Mouse (Mus musculus) kidney, adult 2 months (tissue): Measurements from ENCODE around the gene Apod. TPM values are rescaled to one million over a fixed set of nuclear protein-coding genes. Genes with fewer than 3 reads are reported as not detected.

Experiments used
- DNase-seq: peaks from one replicate; pipeline ENCODE4 v3.0.0; 2021
- H3K27ac ChIP-seq: fragments of 200-500 bp; 2 replicates; pipeline ENCODE4 v1.5.1; 2012; ENCODE audit warnings: low read depth, low read length, control low read depth, inconsistent platforms; ENCODE audit not compliant: insufficient read depth
- H3K27me3 ChIP-seq: fragments of 200-500 bp; replicated peaks from 2 replicates; pipeline ENCODE4 v1.6.1; 2012; ENCODE audit warnings: mild to moderate bottlenecking, moderate library complexity, low read length, inconsistent platforms; ENCODE audit not compliant: control insufficient read depth, insufficient read depth
- H3K36me3 ChIP-seq: fragments of 200-500 bp; 2 replicates; pipeline ENCODE4 v1.6.1; 2012; ENCODE audit warnings: mild to moderate bottlenecking, moderate library complexity, low read length, inconsistent platforms; ENCODE audit not compliant: control insufficient read depth, insufficient read depth
- H3K4me1 ChIP-seq: fragments of 200-500 bp; 2 replicates; pipeline ENCODE4 v1.6.1; 2011; ENCODE audit warnings: low read length; ENCODE audit not compliant: control insufficient read depth, insufficient read depth
- H3K4me3 ChIP-seq: fragments of 200-500 bp; 2 replicates; pipeline ENCODE4 v1.5.1; 2011; ENCODE audit warnings: mild to moderate bottlenecking, low read depth, low read length, control low read depth; ENCODE audit not compliant: insufficient read depth
- CTCF ChIP-seq: fragments of 200-500 bp; conservative IDR thresholded peaks from 2 replicates; pipeline ENCODE4 v1.5.1; 2011; ENCODE audit warnings: low read depth, mild to moderate bottlenecking, control low read depth, low read length, moderate library complexity, mixed read lengths; ENCODE audit not compliant: insufficient read depth, insufficient read length
- POLR2A ChIP-seq: fragments of 200-500 bp; IDR thresholded peaks from one replicate; pipeline ENCODE4 v1.6.1; 2011; ENCODE audit warnings: low read depth, low read length, control low read depth
- WGBS: fragments of 180-500 bp; shearing (Covaris S2); methylation state at CpG from one replicate; pipeline ENCODE4 v1.1.7; 2018; 5-methylcytosine and 5-hydroxymethylcytosine counted together
- polyA plus RNA-seq: library from polyadenylated mRNA; depleted of rRNA; stranded (reverse); fragments of >200 nt; gene quantifications from 2 replicates; pipeline ENCODE4 v1.2.3, GENCODE M21; 2012; rRNA removed

Gene Apod
- polyA plus RNA-seq: 1.4 and 2.5 TPM in 2 replicates

DNA sequence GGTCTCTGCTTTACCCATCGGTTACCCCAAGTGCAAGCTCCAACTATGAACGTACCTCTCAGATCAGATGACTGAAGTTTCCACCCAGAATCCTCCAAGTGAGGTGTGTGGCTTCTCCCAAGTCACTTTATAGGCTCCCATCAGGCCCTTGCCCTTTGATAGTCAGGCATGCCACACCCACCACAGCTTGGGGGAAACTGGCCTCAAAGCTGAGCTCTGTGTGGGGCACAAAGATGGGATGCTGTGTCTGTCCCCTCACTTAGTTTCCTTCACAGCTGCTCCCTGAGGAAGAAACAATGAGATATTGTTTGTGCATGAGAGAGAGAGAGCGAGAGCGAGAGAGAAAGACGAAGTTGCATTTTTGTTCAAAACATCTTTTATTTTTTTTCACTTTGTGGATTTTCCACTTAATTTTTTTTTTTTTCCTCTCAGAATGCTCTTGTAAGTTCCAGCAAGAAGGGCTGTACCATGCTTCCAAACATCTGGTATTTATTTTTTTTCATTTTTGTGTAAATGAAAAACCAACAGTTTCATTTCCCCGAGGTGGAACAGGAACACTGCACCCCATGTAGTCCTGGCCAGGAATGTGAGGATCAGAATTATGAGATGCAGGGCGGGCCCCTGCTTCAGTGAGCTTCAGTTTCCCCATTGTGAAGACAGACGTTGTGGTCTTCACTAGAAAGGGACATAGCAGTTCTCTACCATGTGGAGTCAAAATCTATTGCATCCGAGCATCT, at the start of gene Apod:
Gene Apod, minus strand, starts transcription at position 312 of the 737 bp plus-strand sequence.
- no peak for DNase-seq
- TF ChIP-seq POLR2A: no peak
- TF ChIP-seq CTCF: no peak
- Histone ChIP-seq H3K27ac (no peak within 1 kb of the TSS), H3K4me3 (no peak within 1 kb of the TSS), H3K4me1 (no peaks in the 10 kb centered on the region), H3K36me3 (no peaks in the 10 kb centered on the region), H3K27me3 (no peaks in the 10 kb centered on the region)
- WGBS: 85% methylated on average over 9 of the region's 9 CpGs

DNA sequence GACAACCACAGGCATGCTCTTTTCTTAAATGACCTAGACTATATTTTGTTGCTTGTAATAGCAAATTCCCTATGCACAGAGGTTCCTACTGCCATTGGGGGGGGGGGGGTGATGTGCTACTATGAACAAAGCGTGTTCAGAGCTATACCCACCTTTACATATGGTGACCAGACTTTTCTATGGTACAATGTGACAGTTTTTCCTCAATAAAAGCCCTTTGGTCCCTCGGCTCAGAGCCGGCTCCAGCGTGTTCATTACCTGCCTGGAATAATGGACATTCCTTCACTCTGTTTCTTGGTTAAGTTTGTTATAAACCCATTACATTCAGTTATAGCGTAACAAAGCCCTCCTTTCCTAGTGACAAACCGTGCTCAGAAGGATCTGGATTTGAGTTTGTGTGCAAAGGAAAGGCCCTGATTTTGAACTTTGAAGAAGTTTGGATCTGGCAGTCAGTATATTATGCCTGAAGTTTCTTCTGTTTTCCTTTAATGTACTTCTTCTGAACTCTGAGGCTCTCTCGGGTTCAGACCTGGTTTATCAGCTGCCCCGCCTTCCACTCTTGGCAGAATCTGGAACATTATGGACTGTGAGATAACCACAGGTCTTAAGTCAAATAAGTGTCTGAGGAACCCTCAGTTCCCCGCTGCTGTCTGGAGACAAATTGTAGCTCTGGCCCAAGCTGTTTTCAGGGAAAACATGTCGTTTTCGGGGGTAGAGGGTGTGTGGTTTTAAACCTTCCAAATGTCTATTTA, 49.3 kb upstream of the Apod start:
- WGBS: 60% methylated on average over 11 of the region's 11 CpGs
- TF ChIP-seq POLR2A: no peak
- TF ChIP-seq CTCF: no peak
- no peak overlapping the region for H3K27ac ChIP-seq
- H3K4me3 ChIP-seq: no peak overlapping the region
- H3K36me3 ChIP-seq: no peaks in the 10 kb centered on the region
- H3K4me1 ChIP-seq: no peaks in the 10 kb centered on the region; the same call in 1 of the 2 replicates
- DNase-seq: peak; percentile 36
- no peaks in the 10 kb centered on the region for H3K27me3 ChIP-seq

- Histone ChIP-seq H3K4me1 (no peaks in the 10 kb centered on the region), H3K27ac (no peak overlapping the region), H3K36me3 (no peaks in the 10 kb centered on the region), H3K4me3 (no peak overlapping the region), H3K27me3 (no peaks in the 10 kb centered on the region)
- DNase-seq: no peak
- 61% methylated on average over 5 of the region's 5 CpGs for WGBS
- TF ChIP-seq CTCF (no peak), POLR2A (no peak)
Observed at GRCm38 (mm10) chr16:31359542-31359941, 44.9 kb upstream of the Apod start.

GRCm38 (mm10) chr16:31358991-31359390, 44.4 kb upstream of the Apod start:
- no peaks in the 10 kb centered on the region for H3K4me1 ChIP-seq
- no peaks in the 10 kb centered on the region for H3K36me3 ChIP-seq
- no peak overlapping the region for H3K27ac ChIP-seq
- WGBS: 56% methylated on average over 9 of the region's 9 CpGs
- no peak for TF ChIP-seq POLR2A
- H3K27me3 ChIP-seq: no peaks in the 10 kb centered on the region
- no peak overlapping the region for H3K4me3 ChIP-seq
- DNase-seq: no peak

DNA sequence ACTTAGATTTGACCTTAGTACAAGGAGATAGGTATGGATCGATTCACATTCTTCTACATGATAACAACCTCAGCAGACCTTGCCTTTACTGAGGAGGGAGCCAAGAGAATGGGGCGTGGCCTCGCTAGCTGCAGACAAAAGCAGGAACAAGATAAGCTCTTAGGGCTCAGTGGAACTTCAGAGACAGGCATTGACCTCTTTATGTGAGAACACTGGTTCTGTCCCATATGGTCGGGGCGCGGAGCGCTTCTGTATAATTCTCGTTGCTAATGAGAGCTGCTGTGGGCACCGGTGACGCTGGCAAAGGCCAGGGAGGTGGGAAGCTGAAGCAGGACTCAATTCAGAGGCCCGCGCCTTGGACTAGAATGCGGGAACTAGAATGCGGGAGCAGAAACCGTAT, 44.0 kb upstream of the Apod start:
- TF ChIP-seq CTCF (no peak), POLR2A (no peak)
- Histone ChIP-seq H3K4me3 (no peak overlapping the region), H3K4me1 (no peaks in the 10 kb centered on the region), H3K27me3 (no peaks in the 10 kb centered on the region), H3K27ac (no peak overlapping the region), H3K36me3 (no peaks in the 10 kb centered on the region)
- WGBS: 71% methylated on average over 15 of the region's 15 CpGs
- DNase-seq: no peak

GRCm38 (mm10) chr16:31355882-31356281, 41.3 kb upstream of the Apod start:
- WGBS: 67% methylated on average over 6 of the region's 6 CpGs

More at GRCm38 (mm10) chr16:31355882-31356281, 41.3 kb upstream of the Apod start:
- TF ChIP-seq POLR2A (no peak), CTCF (no peak)
- Histone ChIP-seq H3K36me3 (no peaks in the 10 kb centered on the region), H3K27ac (no peak overlapping the region), H3K27me3 (no peaks in the 10 kb centered on the region), H3K4me1 (no peaks in the 10 kb centered on the region), H3K4me3 (no peak overlapping the region)
- DNase-seq: no peak
